Mouse (Mus musculus): ENCODE measurements at regions not wholly inside any gene's neighbourhood (a gene's known extent, or its start where the extent isn't known, plus 50 kb on each side); places are given as distances from the start of the nearest gene placed in this dataset.

- Histone ChIP-seq H3K9me3 (ENCODE audit: control insufficient read depth, low read length) (no peaks in the 10 kb centered on the region), H3K9ac (ENCODE audit: low read length) (no peak overlapping the region), H3K27ac (ENCODE audit: low read depth) (no peak overlapping the region), H3K4me1 (replicated peaks; ENCODE audit: control insufficient read depth, insufficient read depth, low read length) (no peaks in the 10 kb centered on the region), H3K27me3 (replicated peaks; ENCODE audit: control insufficient read depth, insufficient read depth, low read length) (no peaks in the 10 kb centered on the region), H3K4me2 (ENCODE audit: low read length) (no peak overlapping the region), H3K4me3 (ENCODE audit: low read depth, low read length) (no peak overlapping the region), H3K36me3 (ENCODE audit: control insufficient read depth, insufficient read depth, low read length) (no peaks in the 10 kb centered on the region)
- DNase-seq (ENCODE audit: low spot score): no peak
- no peak for ATAC-seq (replicated peaks; ENCODE audit: low FRiP score, low TSS enrichment, low read depth)
- 52% methylated on average over 8 of the region's 8 CpGs for WGBS
Measured at GRCm38 (mm10) chr7:136414808-136415207, 479.6 kb upstream of the Mgmt start.

- Histone ChIP-seq H3K36me3 (ENCODE audit: control insufficient read depth, insufficient read depth, low read length) (no peaks in the 10 kb centered on the region), H3K9ac (ENCODE audit: low read length) (no peak overlapping the region), H3K4me2 (ENCODE audit: low read length) (no peak overlapping the region), H3K9me3 (ENCODE audit: control insufficient read depth, low read length) (no peaks in the 10 kb centered on the region), H3K27ac (ENCODE audit: low read depth) (no peak overlapping the region), H3K4me3 (ENCODE audit: low read depth, low read length) (no peak overlapping the region), H3K27me3 (replicated peaks; ENCODE audit: control insufficient read depth, insufficient read depth, low read length) (no peaks in the 10 kb centered on the region), H3K4me1 (replicated peaks; ENCODE audit: control insufficient read depth, insufficient read depth, low read length) (no peaks in the 10 kb centered on the region)
- no peak for ATAC-seq (replicated peaks; ENCODE audit: low FRiP score, low TSS enrichment, low read depth)
- WGBS: 62% methylated on average over 4 of the region's 4 CpGs
- no peak for DNase-seq (ENCODE audit: low spot score)
Measured at GRCm38 (mm10) chr7:136417327-136417726, 477.1 kb upstream of the Mgmt start.

- Histone ChIP-seq H3K4me2 (ENCODE audit: low read length) (no peak overlapping the region), H3K36me3 (ENCODE audit: control insufficient read depth, insufficient read depth, low read length) (no peaks in the 10 kb centered on the region), H3K9ac (ENCODE audit: low read length) (no peak overlapping the region), H3K9me3 (ENCODE audit: control insufficient read depth, low read length) (no peaks in the 10 kb centered on the region), H3K4me1 (replicated peaks; ENCODE audit: control insufficient read depth, insufficient read depth, low read length) (no peaks in the 10 kb centered on the region), H3K4me3 (ENCODE audit: low read depth, low read length) (no peak overlapping the region), H3K27me3 (replicated peaks; ENCODE audit: control insufficient read depth, insufficient read depth, low read length) (no peaks in the 10 kb centered on the region), H3K27ac (ENCODE audit: low read depth) (no peak overlapping the region)
- DNase-seq (ENCODE audit: low spot score) (no peak), ATAC-seq (replicated peaks; ENCODE audit: low FRiP score, low TSS enrichment, low read depth) (no peak)
- 63% methylated on average over 8 of the region's 8 CpGs for WGBS
Measured at GRCm38 (mm10) chr7:136423846-136424531, 470.4 kb upstream of the Mgmt start.

GRCm38 (mm10) chr7:136427164-136427563 lies 467.2 kb upstream of the Mgmt start:
- no peak overlapping the region for H3K4me2 ChIP-seq (ENCODE audit: low read length)
- WGBS: 72% methylated on average over 4 of the region's 4 CpGs
- H3K36me3 ChIP-seq (ENCODE audit: control insufficient read depth, insufficient read depth, low read length): no peaks in the 10 kb centered on the region
- no peak overlapping the region for H3K27ac ChIP-seq (ENCODE audit: low read depth)
- DNase-seq (ENCODE audit: low spot score) (no peak), ATAC-seq (replicated peaks; ENCODE audit: low FRiP score, low TSS enrichment, low read depth) (no peak)
- H3K4me1 ChIP-seq (replicated peaks; ENCODE audit: control insufficient read depth, insufficient read depth, low read length): no peaks in the 10 kb centered on the region
- no peaks in the 10 kb centered on the region for H3K9me3 ChIP-seq (ENCODE audit: control insufficient read depth, low read length)
- no peaks in the 10 kb centered on the region for H3K27me3 ChIP-seq (replicated peaks; ENCODE audit: control insufficient read depth, insufficient read depth, low read length)
- H3K4me3 ChIP-seq (ENCODE audit: low read depth, low read length): no peak overlapping the region
- no peak overlapping the region for H3K9ac ChIP-seq (ENCODE audit: low read length)

- DNase-seq (ENCODE audit: low spot score) (no peak), ATAC-seq (replicated peaks; ENCODE audit: low FRiP score, low TSS enrichment, low read depth) (no peak)
- Histone ChIP-seq H3K4me2 (ENCODE audit: low read length) (no peak overlapping the region), H3K9me3 (ENCODE audit: control insufficient read depth, low read length) (no peaks in the 10 kb centered on the region), H3K27me3 (replicated peaks; ENCODE audit: control insufficient read depth, insufficient read depth, low read length) (no peaks in the 10 kb centered on the region), H3K36me3 (ENCODE audit: control insufficient read depth, insufficient read depth, low read length) (no peaks in the 10 kb centered on the region), H3K27ac (ENCODE audit: low read depth) (no peak overlapping the region), H3K4me1 (replicated peaks; ENCODE audit: control insufficient read depth, insufficient read depth, low read length) (no peaks in the 10 kb centered on the region), H3K9ac (ENCODE audit: low read length) (no peak overlapping the region), H3K4me3 (ENCODE audit: low read depth, low read length) (no peak overlapping the region)
- WGBS: 63% methylated on average over 21 of the region's 21 CpGs
Measured at GRCm38 (mm10) chr7:136430085-136431011, 464.1 kb upstream of the Mgmt start.

- H3K36me3 ChIP-seq (ENCODE audit: control insufficient read depth, insufficient read depth, low read length): no peaks in the 10 kb centered on the region
- H3K4me3 ChIP-seq (ENCODE audit: low read depth, low read length): no peak overlapping the region
- no peak overlapping the region for H3K27ac ChIP-seq (ENCODE audit: low read depth)
- ATAC-seq (replicated peaks; ENCODE audit: low FRiP score, low TSS enrichment, low read depth): no peak
- H3K9me3 ChIP-seq (ENCODE audit: control insufficient read depth, low read length): no peaks in the 10 kb centered on the region
- no peak for DNase-seq (ENCODE audit: low spot score)
- H3K27me3 ChIP-seq (replicated peaks; ENCODE audit: control insufficient read depth, insufficient read depth, low read length): no peaks in the 10 kb centered on the region
- no peaks in the 10 kb centered on the region for H3K4me1 ChIP-seq (replicated peaks; ENCODE audit: control insufficient read depth, insufficient read depth, low read length)
- no peak overlapping the region for H3K4me2 ChIP-seq (ENCODE audit: low read length)
- no peak overlapping the region for H3K9ac ChIP-seq (ENCODE audit: low read length)
- WGBS: 53% methylated on average over 3 of the region's 3 CpGs
Measured at GRCm38 (mm10) chr7:136433699-136434098, 460.7 kb upstream of the Mgmt start.

- Histone ChIP-seq H3K9ac (ENCODE audit: low read length) (no peak overlapping the region), H3K36me3 (ENCODE audit: control insufficient read depth, insufficient read depth, low read length) (no peaks in the 10 kb centered on the region), H3K9me3 (ENCODE audit: control insufficient read depth, low read length) (no peaks in the 10 kb centered on the region), H3K27ac (ENCODE audit: low read depth) (no peak overlapping the region), H3K4me1 (replicated peaks; ENCODE audit: control insufficient read depth, insufficient read depth, low read length) (no peaks in the 10 kb centered on the region), H3K27me3 (replicated peaks; ENCODE audit: control insufficient read depth, insufficient read depth, low read length) (no peaks in the 10 kb centered on the region), H3K4me2 (ENCODE audit: low read length) (no peak overlapping the region), H3K4me3 (ENCODE audit: low read depth, low read length) (no peak overlapping the region)
- ATAC-seq (replicated peaks; ENCODE audit: low FRiP score, low TSS enrichment, low read depth) (no peak), DNase-seq (ENCODE audit: low spot score) (no peak)
- 93% methylated on average over 13 of the region's 13 CpGs for WGBS
Measured at GRCm38 (mm10) chr7:136434510-136434909, 459.9 kb upstream of the Mgmt start.

GRCm38 (mm10) chr7:136443436-136443835 lies 451.0 kb upstream of the Mgmt start:
- Histone ChIP-seq H3K36me3 (ENCODE audit: control insufficient read depth, insufficient read depth, low read length) (no peaks in the 10 kb centered on the region), H3K4me2 (ENCODE audit: low read length) (no peak overlapping the region), H3K9ac (ENCODE audit: low read length) (no peak overlapping the region), H3K4me3 (ENCODE audit: low read depth, low read length) (no peak overlapping the region), H3K27me3 (replicated peaks; ENCODE audit: control insufficient read depth, insufficient read depth, low read length) (no peaks in the 10 kb centered on the region), H3K9me3 (ENCODE audit: control insufficient read depth, low read length) (no peaks in the 10 kb centered on the region), H3K27ac (ENCODE audit: low read depth) (no peak overlapping the region), H3K4me1 (replicated peaks; ENCODE audit: control insufficient read depth, insufficient read depth, low read length) (no peaks in the 10 kb centered on the region)
- ATAC-seq (replicated peaks; ENCODE audit: low FRiP score, low TSS enrichment, low read depth): no peak
- WGBS: 77% methylated on average over 2 of the region's 2 CpGs
- DNase-seq (ENCODE audit: low spot score): no peak

All from intestine, embryonic 14.5 days (tissue).